Mouse (Mus musculus) forebrain, postnatal 0 days (tissue): ENCODE data around the gene Camk1g. TPM values are rescaled to one million over a fixed set of nuclear protein-coding genes. Genes with fewer than 3 reads are reported as not detected.

Experiments used
- ATAC-seq: fragments of 200-750 bp; cut with Nextera tagmentation; 2 replicates; pipeline ENCODE4 v1.8.0; 2017; ENCODE audit warnings: mild to moderate bottlenecking, moderate library complexity
- DNase-seq: peaks from one replicate; pipeline ENCODE4 v3.0.0-alpha.2; 2015
- H3K27ac ChIP-seq: fragments of 300-500 bp; sonication (generic); 2 replicates; pipeline ENCODE4 v1.5.1; 2014; ENCODE audit warnings: low read depth, mild to moderate bottlenecking, antibody characterized with exemption, low read length, moderate library complexity, mixed read lengths
- H3K27me3 ChIP-seq: fragments of 300-500 bp; sonication (generic); 2 replicates; pipeline ENCODE4 v1.6.1; 2014; ENCODE audit warnings: mild to moderate bottlenecking, low read length, mixed read lengths; ENCODE audit not compliant: insufficient read depth
- H3K36me3 ChIP-seq: fragments of 300-500 bp; sonication (generic); 2 replicates; pipeline ENCODE4 v1.6.1; 2014; ENCODE audit warnings: mild to moderate bottlenecking, moderate library complexity; ENCODE audit not compliant: insufficient read depth
- H3K4me1 ChIP-seq: fragments of 300-500 bp; sonication (generic); 2 replicates; pipeline ENCODE4 v1.6.1; 2014; ENCODE audit warnings: antibody characterized with exemption; ENCODE audit not compliant: insufficient read depth
- H3K4me2 ChIP-seq: fragments of 300-500 bp; sonication (generic); 2 replicates; pipeline ENCODE4 v1.6.1; 2014; ENCODE audit warnings: low read depth, mild to moderate bottlenecking, moderate library complexity
- H3K4me3 ChIP-seq: fragments of 300-500 bp; sonication (generic); 2 replicates; pipeline ENCODE4 v1.5.1; 2014; ENCODE audit warnings: low read depth, low read length, mixed read lengths
- H3K9ac ChIP-seq: fragments of 300-500 bp; sonication (generic); 2 replicates; pipeline ENCODE4 v1.6.1; 2014; ENCODE audit warnings: mild to moderate bottlenecking
- H3K9me3 ChIP-seq: fragments of 300-500 bp; sonication (generic); 2 replicates; pipeline ENCODE4 v1.6.1; 2016; ENCODE audit warnings: low read length
- CTCF ChIP-seq: sonication (generic); IDR thresholded peaks from 2 replicates; pipeline ENCODE4 v1.5.1; 2016; ENCODE audit warnings: antibody characterized with exemption, control low read depth, low read depth
- WGBS: fragments of 180-500 bp; shearing (Covaris S2); extraction: QIAGEN DNeasy Blood & Tissue Kit; methylation state at CpG from one replicate; pipeline ENCODE4 v1.1.7; 2014; 5-methylcytosine and 5-hydroxymethylcytosine counted together
- polyA plus RNA-seq: library from polyadenylated mRNA; unstranded; fragments of >200 nt; fragmentation: Nextera tagmentation; extraction: Ambion mirVana; gene quantifications from 2 replicates; pipeline ENCODE4 v1.2.1, GENCODE M21; 2015
- total RNA-seq: library from RNA; depleted of rRNA; stranded (reverse); fragments of >200 nt; gene quantifications from 2 replicates; pipeline ENCODE4 v1.2.3, GENCODE M21; 2014

Gene Camk1g
- total and polyA plus RNA-seq, 2 experiments from 2014 or later = 46.0 to 56.1 TPM

GRCm38 (mm10) chr1:193379634-193380033 is 9.5 kb upstream of the Camk1g start:
- no peak overlapping the region for H3K27ac ChIP-seq
- H3K4me2 ChIP-seq = no peak overlapping the region
- no peaks in the 10 kb centered on the region for H3K27me3 ChIP-seq
- WGBS = 39% methylated on average over 6 of the region's 6 CpGs
- H3K9me3 ChIP-seq = no peaks in the 10 kb centered on the region
- H3K36me3 ChIP-seq = no peaks in the 10 kb centered on the region
- DNase-seq (no peak), ATAC-seq (no peak)
- H3K4me3 ChIP-seq = no peak overlapping the region
- peaks cover 12% of the 10 kb centered on the region; the same call in 1 of the 2 replicates for H3K4me1 ChIP-seq
- no peak overlapping the region for H3K9ac ChIP-seq
- TF ChIP-seq CTCF = no peak

- DNase-seq (peak; percentile 85), ATAC-seq (peak; percentile 80)
- H3K36me3 ChIP-seq = no peaks in the 10 kb centered on the region
- H3K9ac ChIP-seq = no peak overlapping the region
- 0 out of 2 replicates have a peak, but pooled peaks cover 5% of the 10 kb centered on the region for H3K4me1 ChIP-seq
- no peaks in the 10 kb centered on the region for H3K27me3 ChIP-seq
- no peak overlapping the region for H3K4me2 ChIP-seq
- H3K9me3 ChIP-seq = no peaks in the 10 kb centered on the region
- no peak overlapping the region for H3K27ac ChIP-seq
- TF ChIP-seq CTCF = peak; percentile 95
- WGBS = 24% methylated on average over 4 of the region's 4 CpGs
- no peak overlapping the region for H3K4me3 ChIP-seq
Observed at GRCm38 (mm10) chr1:193376478-193377134, 6.5 kb upstream of the Camk1g start.

GRCm38 (mm10) chr1:193373906-193374413 is 3.9 kb upstream of the Camk1g start:
- Histone ChIP-seq H3K4me1 (no peaks in the 10 kb centered on the region), H3K36me3 (no peaks in the 10 kb centered on the region), H3K27ac (no peak overlapping the region), H3K9ac (no peak overlapping the region), H3K9me3 (no peaks in the 10 kb centered on the region), H3K4me2 (no peak overlapping the region), H3K4me3 (no peak overlapping the region), H3K27me3 (no peaks in the 10 kb centered on the region)
- DNase-seq (no peak), ATAC-seq (no peak)
- WGBS = 84% methylated on average over 6 of the region's 6 CpGs
- TF ChIP-seq CTCF = no peak

GRCm38 (mm10) chr1:193369091-193369490 is 1.0 kb downstream of the Camk1g start:
- DNase-seq = no peak
- Histone ChIP-seq H3K9ac (peak overlapping the region; percentile 71), H3K27me3 (no peaks in the 10 kb centered on the region), H3K36me3 (no peaks in the 10 kb centered on the region), H3K4me3 (peak overlapping the region; percentile 56), H3K27ac (0 out of 2 replicates have a peak overlapping the region, but pooled peaks have one; percentile 37), H3K4me1 (peaks cover 16% of the 10 kb centered on the region), H3K9me3 (no peaks in the 10 kb centered on the region), H3K4me2 (peak overlapping the region; percentile 84)
- 47% methylated on average over 8 of the region's 8 CpGs for WGBS
- ATAC-seq = no peak
- no peak for TF ChIP-seq CTCF

- Histone ChIP-seq H3K27ac (peak overlapping the region; percentile 77), H3K9me3 (no peaks in the 10 kb centered on the region)
Observed at GRCm38 (mm10) chr1:193368055-193368454, 2.0 kb downstream of the Camk1g start.

GRCm38 (mm10) chr1:193363801-193364231 is 6.3 kb downstream of the Camk1g start:
- Histone ChIP-seq H3K4me2 (no peak overlapping the region), H3K9me3 (no peaks in the 10 kb centered on the region), H3K27ac (no peak overlapping the region), H3K36me3 (peaks cover 33% of the 10 kb centered on the region), H3K4me1 (peaks cover 16% of the 10 kb centered on the region), H3K9ac (no peak overlapping the region), H3K27me3 (no peaks in the 10 kb centered on the region), H3K4me3 (no peak overlapping the region)
- TF ChIP-seq CTCF = peak; percentile 76
- DNase-seq (peak; percentile 52), ATAC-seq (no peak)
- WGBS = 60% methylated on average over 5 of the region's 5 CpGs

More at GRCm38 (mm10) chr1:193368055-193368454, 2.0 kb downstream of the Camk1g start:
- Histone ChIP-seq H3K4me3 (peak overlapping the region; percentile 56), H3K36me3 (no peaks in the 10 kb centered on the region), H3K9ac (peak overlapping the region; percentile 71), H3K27me3 (no peaks in the 10 kb centered on the region), H3K4me2 (peak overlapping the region; percentile 84), H3K4me1 (peaks cover 16% of the 10 kb centered on the region)
- TF ChIP-seq CTCF = peak; percentile 14; the same call in 1 of the 2 replicates
- ATAC-seq = peak; percentile 80
- peak; percentile 81 for DNase-seq
- WGBS = 5% methylated on average over 10 of the region's 10 CpGs

- Histone ChIP-seq H3K9ac (no peak overlapping the region), H3K27ac (no peak overlapping the region), H3K4me1 (peaks cover 2% of the 10 kb centered on the region; the same call in 1 of the 2 replicates), H3K9me3 (no peaks in the 10 kb centered on the region), H3K36me3 (peaks cover 39% of the 10 kb centered on the region), H3K4me3 (no peak overlapping the region), H3K27me3 (no peaks in the 10 kb centered on the region), H3K4me2 (no peak overlapping the region)
- 90% methylated on average over 7 of the region's 7 CpGs for WGBS
- TF ChIP-seq CTCF = no peak
- no peak for ATAC-seq
- DNase-seq = no peak
Observed at GRCm38 (mm10) chr1:193362078-193362477, 8.0 kb downstream of the Camk1g start.
